Mouse (Mus musculus) hindbrain, embryonic 15.5 days (tissue): ENCODE measurements around the gene Slc22a22. TPM values are rescaled to one million over a fixed set of nuclear protein-coding genes. Genes with fewer than 3 reads are reported as not detected.

Experiments used
- ATAC-seq: fragments of 200-750 bp; cut with Nextera tagmentation; 2 replicates; pipeline ENCODE4 v1.8.0; 2017; ENCODE audit warnings: low read depth, moderate number of reproducible peaks, moderate TSS enrichment; ENCODE audit not compliant: low FRiP score
- H3K27ac ChIP-seq: fragments of 300-500 bp; sonication (generic); replicated peaks from 2 replicates; pipeline ENCODE4 v1.5.1; 2015; ENCODE audit warnings: mild to moderate bottlenecking, inconsistent platforms
- H3K27me3 ChIP-seq: fragments of 300-500 bp; sonication (generic); 2 replicates; pipeline ENCODE4 v1.6.1; 2015; ENCODE audit warnings: control low read depth, inconsistent platforms
- H3K36me3 ChIP-seq: fragments of 300-500 bp; sonication (generic); 2 replicates; pipeline ENCODE4 v1.6.1; 2015; ENCODE audit warnings: control low read depth, inconsistent platforms
- H3K4me1 ChIP-seq: fragments of 300-500 bp; sonication (generic); replicated peaks from 2 replicates; pipeline ENCODE4 v1.6.1; 2015; ENCODE audit warnings: control low read depth, inconsistent platforms
- H3K4me2 ChIP-seq: fragments of 300-500 bp; sonication (generic); 2 replicates; pipeline ENCODE4 v1.6.1; 2015; ENCODE audit warnings: moderate library complexity, mild to moderate bottlenecking, inconsistent platforms
- H3K4me3 ChIP-seq: fragments of 300-500 bp; sonication (generic); 2 replicates; pipeline ENCODE4 v1.5.1; 2015; ENCODE audit warnings: mild to moderate bottlenecking, inconsistent platforms
- H3K9ac ChIP-seq: fragments of 300-500 bp; sonication (generic); 2 replicates; pipeline ENCODE4 v1.6.1; 2015; ENCODE audit warnings: inconsistent platforms
- H3K9me3 ChIP-seq: fragments of 300-500 bp; sonication (generic); 2 replicates; pipeline ENCODE4 v1.6.1; 2016; ENCODE audit warnings: control low read depth, inconsistent platforms
- WGBS: fragments of 180-500 bp; shearing (Covaris S2); methylation state at CpG from one replicate; pipeline ENCODE4 v1.1.7; 2015; 5-methylcytosine and 5-hydroxymethylcytosine counted together
- polyA plus RNA-seq: library from polyadenylated mRNA; unstranded; fragments of >200 nt; fragmentation: Nextera tagmentation; extraction: Ambion mirVana; gene quantifications from 2 replicates; pipeline ENCODE4 v1.2.1, GENCODE M21; 2015

Gene Slc22a22
- polyA plus RNA-seq, result not detected in 2 replicates

- no peaks in the 10 kb centered on the region for H3K27me3 ChIP-seq
- ATAC-seq, result no peak
- H3K9ac ChIP-seq, result no peak within 1 kb of the TSS
- H3K27ac ChIP-seq, result no peak within 1 kb of the TSS
- no peak within 1 kb of the TSS for H3K4me3 ChIP-seq
- no peaks in the 10 kb centered on the region for H3K9me3 ChIP-seq
- no peak within 1 kb of the TSS for H3K4me2 ChIP-seq
- no peaks in the 10 kb centered on the region for H3K36me3 ChIP-seq
- 74% methylated on average over 2 of the region's 2 CpGs for WGBS
- no peaks in the 10 kb centered on the region for H3K4me1 ChIP-seq
Measured at GRCm38 (mm10) chr15:57477525-57477924, at the start of gene Slc22a22. Gene Slc22a22, minus strand, starts transcription at chr15:57477625.

- Histone ChIP-seq H3K4me1 (no peaks in the 10 kb centered on the region), H3K27ac (no peak overlapping the region), H3K9ac (no peak overlapping the region), H3K9me3 (no peaks in the 10 kb centered on the region), H3K4me2 (no peak overlapping the region), H3K36me3 (no peaks in the 10 kb centered on the region), H3K27me3 (no peaks in the 10 kb centered on the region), H3K4me3 (no peak overlapping the region)
- WGBS, result 63% methylated on average over 10 of the region's 10 CpGs
- ATAC-seq, result no peak
Measured at GRCm38 (mm10) chr15:57523510-57524298, 46.3 kb upstream of the Slc22a22 start.

- H3K27me3 ChIP-seq, result no peaks in the 10 kb centered on the region
- no peaks in the 10 kb centered on the region for H3K4me1 ChIP-seq
- H3K9ac ChIP-seq, result no peak overlapping the region
- no peak overlapping the region for H3K27ac ChIP-seq
- no peaks in the 10 kb centered on the region for H3K36me3 ChIP-seq
- WGBS, result 68% methylated on average over 1 of the region's 1 CpGs
- H3K4me2 ChIP-seq, result no peak overlapping the region
- H3K4me3 ChIP-seq, result no peak overlapping the region
- no peaks in the 10 kb centered on the region for H3K9me3 ChIP-seq
- ATAC-seq, result no peak
Measured at GRCm38 (mm10) chr15:57522160-57522559, 44.7 kb upstream of the Slc22a22 start.

- Histone ChIP-seq H3K4me1 (no peaks in the 10 kb centered on the region; the same call in 1 of the 2 replicates), H3K4me2 (no peak overlapping the region), H3K4me3 (no peak overlapping the region), H3K9ac (no peak overlapping the region), H3K36me3 (no peaks in the 10 kb centered on the region), H3K27ac (no peak overlapping the region), H3K9me3 (no peaks in the 10 kb centered on the region), H3K27me3 (no peaks in the 10 kb centered on the region)
- ATAC-seq, result no peak
- 30% methylated on average over 21 of the region's 21 CpGs for WGBS
Measured at GRCm38 (mm10) chr15:57509185-57510172, 32.1 kb upstream of the Slc22a22 start.

- H3K27ac ChIP-seq, result no peak overlapping the region
- ATAC-seq, result peak; percentile 84
- no peaks in the 10 kb centered on the region for H3K36me3 ChIP-seq
- H3K4me2 ChIP-seq, result no peak overlapping the region
- H3K9ac ChIP-seq, result no peak overlapping the region
- H3K9me3 ChIP-seq, result no peaks in the 10 kb centered on the region
- WGBS, result 64% methylated on average over 11 of the region's 11 CpGs
- H3K4me1 ChIP-seq, result no peaks in the 10 kb centered on the region; the same call in 1 of the 2 replicates
- H3K4me3 ChIP-seq, result no peak overlapping the region
- H3K27me3 ChIP-seq, result no peaks in the 10 kb centered on the region
Measured at GRCm38 (mm10) chr15:57508242-57509184, 31.1 kb upstream of the Slc22a22 start.

GRCm38 (mm10) chr15:57504126-57504705 lies 26.8 kb upstream of the Slc22a22 start:
- no peak for ATAC-seq
- Histone ChIP-seq H3K4me2 (no peak overlapping the region), H3K4me3 (no peak overlapping the region), H3K27ac (no peak overlapping the region), H3K9ac (no peak overlapping the region), H3K4me1 (no peaks in the 10 kb centered on the region; the same call in 1 of the 2 replicates), H3K9me3 (no peaks in the 10 kb centered on the region), H3K27me3 (no peaks in the 10 kb centered on the region), H3K36me3 (no peaks in the 10 kb centered on the region)
- WGBS, result 56% methylated on average over 9 of the region's 9 CpGs

GRCm38 (mm10) chr15:57503656-57504055 lies 26.2 kb upstream of the Slc22a22 start:
- no peaks in the 10 kb centered on the region for H3K9me3 ChIP-seq
- H3K4me2 ChIP-seq, result no peak overlapping the region
- H3K27me3 ChIP-seq, result no peaks in the 10 kb centered on the region
- no peaks in the 10 kb centered on the region for H3K4me1 ChIP-seq
- H3K27ac ChIP-seq, result no peak overlapping the region
- H3K4me3 ChIP-seq, result no peak overlapping the region
- H3K9ac ChIP-seq, result no peak overlapping the region
- no peaks in the 10 kb centered on the region for H3K36me3 ChIP-seq
- ATAC-seq, result no peak
- 91% methylated on average over 3 of the region's 3 CpGs for WGBS

GRCm38 (mm10) chr15:57501559-57501958 lies 24.1 kb upstream of the Slc22a22 start:
- H3K9ac ChIP-seq, result no peak overlapping the region
- H3K9me3 ChIP-seq, result no peaks in the 10 kb centered on the region
- no peaks in the 10 kb centered on the region for H3K4me1 ChIP-seq
- H3K36me3 ChIP-seq, result no peaks in the 10 kb centered on the region
- no peak for ATAC-seq
- H3K4me2 ChIP-seq, result no peak overlapping the region
- no peak overlapping the region for H3K27ac ChIP-seq
- no peak overlapping the region for H3K4me3 ChIP-seq
- H3K27me3 ChIP-seq, result no peaks in the 10 kb centered on the region

GRCm38 (mm10) chr15:57496106-57496505 lies 18.7 kb upstream of the Slc22a22 start:
- Histone ChIP-seq H3K27me3 (no peaks in the 10 kb centered on the region), H3K9me3 (no peaks in the 10 kb centered on the region), H3K36me3 (no peaks in the 10 kb centered on the region), H3K4me1 (no peaks in the 10 kb centered on the region), H3K4me3 (no peak overlapping the region), H3K9ac (no peak overlapping the region), H3K27ac (no peak overlapping the region), H3K4me2 (no peak overlapping the region)
- no peak for ATAC-seq
- 92% methylated on average over 2 of the region's 2 CpGs for WGBS

GRCm38 (mm10) chr15:57482509-57482908 lies 5.1 kb upstream of the Slc22a22 start:
- Histone ChIP-seq H3K36me3 (no peaks in the 10 kb centered on the region), H3K27ac (no peak overlapping the region), H3K27me3 (no peaks in the 10 kb centered on the region), H3K9ac (no peak overlapping the region), H3K4me3 (no peak overlapping the region), H3K4me1 (no peaks in the 10 kb centered on the region), H3K9me3 (no peaks in the 10 kb centered on the region), H3K4me2 (no peak overlapping the region)
- ATAC-seq, result no peak
- 25% methylated on average over 2 of the region's 2 CpGs for WGBS

GRCm38 (mm10) chr15:57471648-57472047 lies 5.8 kb downstream of the Slc22a22 start:
- H3K27ac ChIP-seq, result no peak overlapping the region
- H3K4me1 ChIP-seq, result no peaks in the 10 kb centered on the region
- H3K27me3 ChIP-seq, result no peaks in the 10 kb centered on the region
- no peak overlapping the region for H3K4me2 ChIP-seq
- no peaks in the 10 kb centered on the region for H3K36me3 ChIP-seq
- H3K9me3 ChIP-seq, result no peaks in the 10 kb centered on the region
- no peak overlapping the region for H3K9ac ChIP-seq
- no peak for ATAC-seq
- WGBS, result 50% methylated on average over 3 of the region's 3 CpGs
- H3K4me3 ChIP-seq, result no peak overlapping the region
